Mouse (Mus musculus) brain, embryonic 14.5 days (tissue): Measurements from ENCODE around the gene Togaram2.
A peak's percentile ranks its signal among the peaks of the same experiment; 100 is the strongest.

Experiments
- CTCF ChIP-seq: fragments of 200-500 bp; IDR thresholded peaks from 2 replicates; pipeline ENCODE4 v1.5.1; 2012; ENCODE audit warnings: inconsistent platforms, mild to moderate bottlenecking, moderate library complexity, borderline replicate concordance; ENCODE audit not compliant: insufficient read depth, insufficient read length; ENCODE audit errors: extremely low read depth
- POLR2A ChIP-seq: fragments of 200-500 bp; IDR thresholded peaks from 2 replicates; pipeline ENCODE4 v1.6.1; 2012; ENCODE audit warnings: mild to moderate bottlenecking, inconsistent platforms, borderline replicate concordance; ENCODE audit not compliant: poor library complexity, insufficient read depth, insufficient read length, severe bottlenecking; ENCODE audit errors: extremely low read depth

DNA sequence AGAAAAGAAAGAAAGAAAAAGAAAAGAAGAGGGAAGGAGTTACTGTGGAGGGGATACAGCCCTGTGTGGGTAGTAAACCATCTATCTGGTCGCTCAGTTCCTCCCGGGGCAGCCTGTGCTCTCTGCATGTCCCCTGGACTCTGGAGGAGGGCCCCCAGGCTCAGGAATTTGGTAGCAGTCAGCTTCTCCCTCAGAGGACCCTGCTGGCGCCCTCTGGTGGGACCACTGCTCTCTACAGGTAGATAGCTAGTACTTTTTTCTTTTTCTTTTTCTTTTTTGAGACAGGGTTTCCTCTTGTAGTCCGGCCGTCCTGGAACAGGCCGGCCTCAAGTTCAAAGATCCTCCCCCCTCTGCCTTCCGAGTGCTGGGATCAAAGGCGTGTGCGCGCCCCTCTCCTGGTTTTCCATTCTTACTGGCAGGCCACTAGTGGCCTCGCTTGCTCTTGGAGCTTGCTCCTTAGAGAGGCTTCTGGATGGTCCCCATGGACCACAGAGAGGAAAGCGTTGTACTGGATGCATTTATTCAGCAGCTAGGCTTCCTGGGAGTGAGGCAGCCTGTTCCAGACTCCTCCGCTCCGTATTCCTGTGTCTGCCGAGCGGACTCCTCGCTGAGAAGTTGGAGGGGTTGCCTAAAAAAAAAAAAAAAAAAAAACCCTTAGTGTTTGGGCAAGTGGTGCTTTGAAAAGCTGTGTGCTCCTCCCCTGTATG is 1.1 kb upstream of the Togaram2 start:
- TF ChIP-seq CTCF (peak; percentile 51; the same call in 1 of the 2 replicates), POLR2A (no peak)
